Mouse (Mus musculus): ENCODE data around the gene Olfr670. TPM values are rescaled to one million over a fixed set of nuclear protein-coding genes. Genes with fewer than 3 reads are reported as not detected.
"Not testable (repeated sequence)": the region's sequence is repeated elsewhere in the genome, so short reads cannot be mapped to it uniquely, and the experiment has no call there.

Olfr670 gene
- total RNA-seq (2021), result not detected in 2 replicates
- long read RNA-seq, experiment 1, result 0 reads
- long read RNA-seq, experiment 2, result 0 reads

GRCm38 (mm10) chr7:104962520-104962919, at the start of gene Olfr670:
TSS of gene Olfr670 (minus strand) at chr7:104962620.
- no peak for DNase-seq

- no peak for DNase-seq
Measured at GRCm38 (mm10) chr7:105001929-105002328, 39.5 kb upstream of the Olfr670 start, which contains the start of gene Olfr672. TSS of gene Olfr672 (minus strand) at chr7:105002029.

GRCm38 (mm10) chr7:104979026-104979425, 16.6 kb upstream of the Olfr670 start, which contains the start of gene Olfr671:
TSS of gene Olfr671 (minus strand) at chr7:104979126.
- DNase-seq, result no peak

GRCm38 (mm10) chr7:104972507-104972906, 10.1 kb upstream of the Olfr670 start:
- DNase-seq, result not testable (repeated sequence)

GRCm38 (mm10) chr7:104950234-104950633, 12.2 kb downstream of the Olfr670 start:
- not testable (repeated sequence) for DNase-seq

GRCm38 (mm10) chr7:104933940-104934339, 28.5 kb downstream of the Olfr670 start, which contains the start of gene Olfr669:
TSS of gene Olfr669 (plus strand) at chr7:104934240.
- DNase-seq, result no peak

GRCm38 (mm10) chr7:104927957-104928356, 34.5 kb downstream of the Olfr670 start, which contains the start of gene Olfr668:
TSS of gene Olfr668 (minus strand) at chr7:104928057.
- DNase-seq, result no peak

GRCm38 (mm10) chr7:104921382-104921781, 41.0 kb downstream of the Olfr670 start, which contains the start of gene Olfr667:
TSS of gene Olfr667 (minus strand) at chr7:104921482.
- no peak for DNase-seq

Other genes with a start within 250 kb of the Olfr670 start
- not detected in 2 replicates for gene Usp17le, start 185.2 kb downstream of the Olfr670 start, total RNA-seq (2021)
- not detected in 2 replicates for gene Usp17lb, start 120.0 kb downstream of the Olfr670 start, total RNA-seq (2021)
- not detected in 2 replicates for gene Usp17la, start 105.6 kb downstream of the Olfr670 start, total RNA-seq (2021)
- gene Olfr665, start 84.6 kb downstream of the Olfr670 start, total RNA-seq (2021), result not detected in 2 replicates
- not detected in 2 replicates for gene Olfr666, start 66.7 kb downstream of the Olfr670 start, total RNA-seq (2021)
- gene Olfr667, start 41.1 kb downstream of the Olfr670 start, total RNA-seq (2021), result not detected in 2 replicates
- not detected in 2 replicates for gene Olfr668, start 34.6 kb downstream of the Olfr670 start, total RNA-seq (2021)
- gene Olfr669, start 28.4 kb downstream of the Olfr670 start, total RNA-seq (2021), result not detected in 2 replicates
- gene Olfr671, start 16.5 kb upstream of the Olfr670 start, total RNA-seq (2021), result not detected in 2 replicates
- not detected in 2 replicates for gene Olfr672, start 39.4 kb upstream of the Olfr670 start, total RNA-seq (2021)
- gene Olfr675, start 65.8 kb upstream of the Olfr670 start, total RNA-seq (2021), result not detected in 2 replicates
- gene Olfr676, start 70.1 kb upstream of the Olfr670 start, total RNA-seq (2021), result not detected in 2 replicates
- gene Olfr677, start 88.8 kb upstream of the Olfr670 start, total RNA-seq (2021), result not detected in 2 replicates
- gene Olfr678, start 101.9 kb upstream of the Olfr670 start, total RNA-seq (2021), result not detected in 2 replicates
- not detected in 2 replicates for gene Olfr679, start 118.6 kb upstream of the Olfr670 start, total RNA-seq (2021)
- not detected in 2 replicates for gene Olfr680-ps1, start 130.2 kb upstream of the Olfr670 start, total RNA-seq (2021)
- not detected in 2 replicates for gene Olfr681, start 154.2 kb upstream of the Olfr670 start, total RNA-seq (2021)
- gene Olfr683, start 184.4 kb upstream of the Olfr670 start, total RNA-seq (2021), result not detected in 2 replicates
- gene Olfr684, start 201.0 kb upstream of the Olfr670 start, total RNA-seq (2021), result not detected in 2 replicates
- not detected in 2 replicates for gene Olfr685, start 223.4 kb upstream of the Olfr670 start, total RNA-seq (2021)
- gene Olfr686, start 244.9 kb upstream of the Olfr670 start, total RNA-seq (2021), result not detected in 2 replicates